Mouse (Mus musculus) heart, adult 2 months (tissue): ENCODE measurements around the gene Ssbp3.

Experiments used
- CTCF ChIP-seq: fragments of 200-600 bp; IDR thresholded peaks from 2 replicates; pipeline ENCODE4 v1.8.1; 2022; ENCODE audit warnings: antibody characterized with exemption, mild to moderate bottlenecking, moderate library complexity
- POLR2A ChIP-seq: fragments of 200-500 bp; IDR thresholded peaks from 2 replicates; pipeline ENCODE4 v1.6.1; 2011; ENCODE audit warnings: mild to moderate bottlenecking, low read depth, low read length, control low read depth; ENCODE audit not compliant: insufficient read depth

- no peak for TF ChIP-seq CTCF
- no peak for TF ChIP-seq POLR2A
Observed at GRCm38 (mm10) chr4:106948546-106948945, 38.0 kb downstream of the Ssbp3 start.
